Mouse (Mus musculus) CD8-positive naive resting alpha-beta T cell, adult 2 months (primary cell): Measurements from ENCODE around the gene Oosp1.

Experiments used
- DNase-seq, 2 experiments: peaks; one replicate each; pipeline ENCODE4 v3.0.0; 2022; ENCODE audit warnings: low read depth in 2 of 2, low spot score in 2 of 2

Gene Oosp1

DNA sequence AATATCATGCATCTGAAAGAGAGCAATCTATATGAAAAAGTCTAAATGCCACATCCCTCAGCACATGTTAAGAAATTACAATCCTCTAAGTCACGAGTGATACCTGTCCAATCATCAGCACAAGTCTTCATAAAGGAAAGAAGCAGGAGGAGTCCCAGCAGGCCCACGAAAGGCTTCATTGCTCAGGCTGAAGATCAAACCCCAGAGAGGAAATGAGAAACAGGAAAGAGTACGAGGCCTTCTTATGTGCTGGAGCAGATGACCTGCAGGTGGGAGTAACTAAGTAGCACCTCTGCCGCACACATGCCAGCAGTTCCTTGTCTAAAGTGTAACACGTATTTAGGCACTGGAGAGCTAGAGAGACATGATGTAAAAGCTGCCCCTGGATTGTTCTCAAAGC is at the start of gene Oosp1:
Gene Oosp1 (minus strand): TSS at position 312 of the 400 bp plus-strand sequence.
- no peak for DNase-seq

- DNase-seq = no peak
Measured at GRCm38 (mm10) chr19:11736455-11736854, 45.5 kb upstream of the Oosp1 start.

GRCm38 (mm10) chr19:11730278-11730677 is 39.3 kb upstream of the Oosp1 start:
- no peak for DNase-seq

GRCm38 (mm10) chr19:11727304-11727703 is 36.4 kb upstream of the Oosp1 start:
- DNase-seq = no peak

DNA sequence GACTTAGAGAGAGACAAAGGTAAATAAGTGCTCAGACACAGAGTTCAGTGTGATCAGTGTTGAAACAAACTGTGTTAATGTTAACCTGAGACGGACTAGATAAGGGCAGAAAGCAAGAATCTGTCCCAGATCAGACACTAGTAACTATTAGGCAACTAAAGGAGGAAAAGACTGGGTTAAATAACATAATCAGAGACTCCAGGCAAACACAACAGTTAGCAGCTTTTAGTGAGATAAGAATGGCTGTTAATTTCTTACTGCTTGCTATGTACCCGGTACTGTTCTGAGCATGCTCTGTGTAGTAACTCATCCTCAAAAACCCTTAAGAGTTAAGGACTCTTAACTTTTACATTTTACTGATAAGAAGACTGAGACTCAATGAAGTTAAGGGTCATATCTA is 35.0 kb upstream of the Oosp1 start:
- DNase-seq = no peak

DNA sequence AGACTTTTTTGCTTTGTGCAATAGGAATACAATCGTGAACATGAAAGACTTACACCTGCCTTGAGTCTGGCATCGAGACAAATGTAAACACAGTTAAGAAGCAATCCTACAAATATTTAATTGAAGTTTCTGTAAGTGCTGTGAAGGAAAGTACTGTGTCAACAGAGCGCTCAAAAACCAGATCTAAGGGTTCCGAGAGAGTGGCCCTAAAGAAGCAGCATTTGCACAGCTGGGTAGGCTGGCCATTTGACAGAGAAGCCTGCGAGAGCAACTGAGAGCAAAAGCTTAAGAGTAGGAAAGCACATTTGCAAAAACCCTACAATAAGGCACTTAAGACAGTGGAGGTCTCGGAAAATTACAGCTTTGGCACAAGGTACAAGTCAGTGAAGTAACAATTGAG is 33.3 kb upstream of the Oosp1 start:
- no peak for DNase-seq

- no peak for DNase-seq
Measured at GRCm38 (mm10) chr19:11723870-11724269, 32.9 kb upstream of the Oosp1 start.

- DNase-seq = no peak
Measured at GRCm38 (mm10) chr19:11720071-11720470, 29.1 kb upstream of the Oosp1 start.

DNA sequence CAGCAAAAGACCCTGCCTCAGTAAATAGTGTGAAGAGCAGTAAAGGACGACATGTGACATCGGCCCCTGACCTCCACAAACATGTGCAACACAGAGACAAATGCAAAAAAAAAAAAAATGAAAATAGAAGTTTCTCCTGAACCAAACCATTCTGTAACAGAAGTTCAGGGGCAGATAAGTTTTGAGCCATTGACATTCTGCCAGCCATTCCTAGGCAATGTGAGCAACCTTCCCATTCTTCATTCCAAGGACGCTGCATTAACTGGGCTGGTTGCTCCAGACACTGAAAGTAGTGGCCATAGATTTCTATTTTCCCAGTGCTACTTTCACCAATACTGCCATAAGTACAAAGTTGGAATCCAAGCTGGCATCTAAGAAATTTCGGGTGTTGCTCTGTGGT is 21.5 kb upstream of the Oosp1 start:
- DNase-seq = no peak

GRCm38 (mm10) chr19:11698342-11698741 is 7.4 kb upstream of the Oosp1 start:
- no peak for DNase-seq

- DNase-seq = no peak
Measured at GRCm38 (mm10) chr19:11696755-11697154, 5.8 kb upstream of the Oosp1 start, which contains the start of gene Oosp3. TSS of gene Oosp3 (plus strand) at chr19:11697055.

- no peak for DNase-seq
Measured at GRCm38 (mm10) chr19:11691454-11691853, 504 bp upstream of the Oosp1 start.

GRCm38 (mm10) chr19:11661562-11661961 is 29.4 kb downstream of the Oosp1 start:
- no peak for DNase-seq

DNA sequence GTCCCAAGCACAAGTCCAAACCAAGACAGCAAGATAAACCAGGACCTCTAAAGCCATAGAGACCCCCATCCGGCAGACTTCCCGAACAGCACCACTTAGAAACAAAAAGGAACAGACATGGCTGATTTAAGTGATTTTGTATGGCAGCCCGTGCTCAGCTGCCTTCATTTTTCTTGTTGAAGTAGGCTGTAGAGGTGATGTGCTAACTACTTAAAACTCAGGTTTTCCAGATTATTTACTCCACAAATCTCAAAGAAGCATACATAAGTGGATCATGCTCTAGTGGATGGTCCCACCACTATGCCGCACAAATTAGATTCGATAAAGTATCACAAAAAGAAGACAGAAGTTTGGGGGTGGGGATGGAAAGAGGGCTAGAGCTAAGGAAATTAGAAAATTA is 30.5 kb downstream of the Oosp1 start, which contains the start of gene Oosp2:
Gene Oosp2 (minus strand): TSS at position 101 of the 400 bp plus-strand sequence.
- DNase-seq = no peak

- no peak for DNase-seq
Measured at GRCm38 (mm10) chr19:11659142-11659541, 31.8 kb downstream of the Oosp1 start.

DNA sequence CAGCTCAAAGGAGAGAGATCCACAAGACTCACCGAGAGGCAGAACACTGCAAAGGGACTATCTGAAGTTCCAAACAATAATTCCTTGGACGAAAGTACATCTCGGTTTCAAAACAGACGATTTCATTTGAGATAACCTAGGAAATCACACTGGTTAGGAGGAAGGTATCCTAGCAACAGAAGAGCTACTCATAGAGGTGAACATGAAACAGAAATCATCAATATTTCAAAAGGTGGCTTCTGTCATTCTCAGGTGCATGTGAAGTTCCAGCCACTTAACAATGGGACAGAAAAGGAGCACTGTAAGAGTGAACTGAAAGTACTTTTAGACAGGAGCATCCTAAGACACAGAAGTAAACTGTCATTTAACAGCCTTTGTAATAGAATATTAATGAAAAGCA is 41.4 kb downstream of the Oosp1 start:
- DNase-seq = no peak

DNA sequence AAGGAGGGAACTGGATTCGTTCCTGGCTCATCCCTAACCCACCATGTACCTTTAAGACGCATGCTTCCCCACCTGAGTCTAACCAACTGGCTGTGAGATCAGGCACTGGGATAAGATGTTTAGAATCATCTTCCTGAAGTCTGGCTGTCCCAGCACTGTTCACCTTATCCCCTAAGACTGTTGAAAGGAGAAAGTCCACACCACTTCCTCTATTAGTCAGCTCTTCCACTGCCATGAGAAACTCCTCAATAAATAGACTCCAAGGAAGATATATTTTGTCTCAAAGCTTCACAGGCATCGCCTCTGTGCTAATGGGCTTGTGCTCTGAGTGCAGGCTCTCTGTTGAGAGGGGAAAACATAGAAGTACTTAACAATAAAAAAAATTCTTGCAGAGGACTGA is 44.8 kb downstream of the Oosp1 start:
- no peak for DNase-seq

- no peak for DNase-seq
Measured at GRCm38 (mm10) chr19:11640732-11641131, 50.2 kb downstream of the Oosp1 start, which contains the start of gene Ms4a3. TSS of gene Ms4a3 (minus strand) at chr19:11640851.

GRCm38 (mm10) chr19:11639038-11639437 is 51.9 kb downstream of the Oosp1 start:
- DNase-seq = no peak

DNA sequence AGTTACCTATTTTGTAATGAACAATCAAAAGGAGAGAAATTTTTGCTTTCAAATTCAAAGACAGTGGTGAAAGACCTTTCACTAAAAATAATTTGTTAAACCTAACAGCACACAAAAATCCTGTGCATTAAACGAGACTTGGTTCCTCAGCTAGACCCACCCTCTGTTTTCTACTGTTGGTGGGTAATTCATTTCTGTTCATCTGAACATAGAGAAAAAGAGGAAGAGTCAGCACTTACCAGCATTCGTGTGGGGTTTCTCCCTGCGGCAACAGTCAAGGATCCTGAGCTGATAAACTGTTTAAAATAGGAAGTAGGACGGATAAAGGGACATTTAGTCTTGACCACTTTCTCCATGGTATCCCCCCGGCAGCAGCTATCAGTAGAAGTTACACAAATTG is 55.4 kb downstream of the Oosp1 start:
- DNase-seq = no peak

GRCm38 (mm10) chr19:11634330-11634729 is 56.6 kb downstream of the Oosp1 start:
- no peak for DNase-seq

GRCm38 (mm10) chr19:11633732-11634131 is 57.2 kb downstream of the Oosp1 start:
- DNase-seq = no peak

DNA sequence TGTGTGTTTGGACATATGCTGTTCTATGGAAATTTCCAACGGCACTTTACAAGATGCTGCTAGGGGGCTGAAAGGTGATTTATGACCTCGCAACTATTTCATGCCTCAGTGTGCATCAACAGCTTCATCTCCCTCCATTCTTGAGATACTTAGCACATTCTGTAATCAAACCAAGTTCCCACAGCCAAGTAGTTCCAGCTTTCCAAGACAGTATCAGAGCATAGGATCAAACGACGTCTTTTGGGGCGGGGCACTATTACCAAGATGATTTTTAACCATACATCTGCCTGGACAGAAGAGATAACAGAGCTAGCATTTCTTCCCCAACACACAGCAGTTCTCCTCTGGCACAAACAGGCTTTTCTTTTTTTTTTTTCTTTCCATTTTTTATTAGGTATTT is 65.7 kb downstream of the Oosp1 start:
- DNase-seq = no peak

GRCm38 (mm10) chr19:11624800-11625199 is 66.2 kb downstream of the Oosp1 start:
- no peak for DNase-seq
